ENCODE assay signal across 23 mouse cellular contexts in genomic region chr5:108566523-108566922, GRCm38 (mm10). TPM values are rescaled to one million over a fixed set of nuclear protein-coding genes. Genes with fewer than 3 reads are reported as not detected.
"Had no signal": no experiment of that assay in that cellular context is flagged by ENCODE, and none has a peak within 500 bp of the region (broad histone marks: within the 10 kb centered on the region; RNA-seq: fewer than 3 reads in every experiment).

No protein-coding gene starts in this region.

- H3K4me1 ChIP-seq: heart, embryonic 13.5 days; heart, embryonic 15.5 days; hindbrain, embryonic 13.5 days; hindbrain, embryonic 15.5 days; kidney, embryonic 15.5 days; limb, embryonic 13.5 days; limb, embryonic 15.5 days; liver, embryonic 12.5 days had no signal

- H3K4me3 ChIP-seq: heart, embryonic 13.5 days; heart, embryonic 15.5 days; hindbrain, embryonic 13.5 days; hindbrain, embryonic 15.5 days; kidney, embryonic 15.5 days; limb, embryonic 13.5 days; limb, embryonic 15.5 days; liver, embryonic 12.5 days had no signal

- DNase-seq: gastrocnemius, postnatal 14 days; gastrocnemius, postnatal 36 days; heart, postnatal 14 days; heart, postnatal 4 days; kidney, adult 11 months; kidney, postnatal 14 days; kidney, postnatal 36 days; layer of hippocampus, adult 9-11 months; layer of hippocampus, postnatal 36 days; left cerebral cortex, postnatal 4 days had no signal

- H3K27me3 ChIP-seq: heart, embryonic 13.5 days; heart, embryonic 15.5 days; hindbrain, embryonic 13.5 days; hindbrain, embryonic 15.5 days; kidney, embryonic 15.5 days; limb, embryonic 13.5 days; limb, embryonic 15.5 days; liver, embryonic 12.5 days had no signal

- H3K4me2 ChIP-seq: heart, embryonic 11.5 days; heart, embryonic 13.5 days; heart, embryonic 15.5 days; hindbrain, embryonic 13.5 days; hindbrain, embryonic 15.5 days; kidney, embryonic 15.5 days; limb, embryonic 13.5 days; limb, embryonic 15.5 days; liver, embryonic 12.5 days had no signal

- H3K27ac ChIP-seq: heart, embryonic 13.5 days; heart, embryonic 15.5 days; hindbrain, embryonic 13.5 days; hindbrain, embryonic 15.5 days; hindbrain, postnatal 0 days; kidney, embryonic 15.5 days; kidney, postnatal 0 days; limb, embryonic 13.5 days; limb, embryonic 15.5 days; liver, embryonic 12.5 days had no signal

- ATAC-seq: hindbrain, postnatal 0 days; intestine, embryonic 16.5 days; liver, embryonic 12.5 days had no signal

- H3K9me3 ChIP-seq: heart, embryonic 13.5 days; heart, embryonic 15.5 days; hindbrain, embryonic 13.5 days; hindbrain, embryonic 15.5 days; kidney, embryonic 15.5 days; limb, embryonic 13.5 days; limb, embryonic 15.5 days; liver, embryonic 12.5 days had no signal

- H3K9ac ChIP-seq: heart, embryonic 13.5 days; heart, embryonic 15.5 days; hindbrain, embryonic 13.5 days; hindbrain, embryonic 15.5 days; kidney, embryonic 15.5 days; limb, embryonic 13.5 days; limb, embryonic 15.5 days; liver, embryonic 12.5 days had no signal

RNA-seq across cellular contexts. Expression of gene Cplx1, which starts 16.7 kb away (rescaled TPM):
- total RNA-seq: gastrocnemius, adult 8-10 months; gastrocnemius, postnatal 36 days had no signal
